ENCODE assay signal across 8 mouse cellular contexts in genomic region chr11:88155451-88155850, GRCm38 (mm10). TPM values are rescaled to one million over a fixed set of nuclear protein-coding genes. Genes with fewer than 3 reads are reported as not detected.
DNase-seq lines count a peak whose midpoint lies in the region; ATAC-seq and TF ChIP-seq lines count a peak whose summit lies in the region.

No protein-coding gene starts in this region.

- peak overlapping the region; percentile 13; the same call in 1 of the 2 replicates for H3K9ac ChIP-seq in midbrain, embryonic 15.5 days
- no peak overlapping the region for H3K9ac ChIP-seq in midbrain, embryonic 13.5 days (replicated peaks)
- peak overlapping the region; percentile 18; the same call in 1 of the 2 replicates for H3K9ac ChIP-seq in heart, postnatal 0 days (replicated peaks; ENCODE audit: low read depth, low read length)
- no peak overlapping the region for H3K9ac ChIP-seq in neural tube, embryonic 12.5 days

- peaks cover 47% of the 10 kb centered on the region for H3K4me1 ChIP-seq in midbrain, embryonic 15.5 days
- H3K4me1 ChIP-seq in midbrain, embryonic 13.5 days (replicated peaks), result peaks cover 62% of the 10 kb centered on the region
- H3K4me1 ChIP-seq in heart, postnatal 0 days (ENCODE audit: control insufficient read depth, insufficient read depth), result peaks cover 76% of the 10 kb centered on the region
- peaks cover 71% of the 10 kb centered on the region for H3K4me1 ChIP-seq in neural tube, embryonic 12.5 days

- no peaks in the 10 kb centered on the region for H3K36me3 ChIP-seq in midbrain, embryonic 15.5 days (replicated peaks)
- H3K36me3 ChIP-seq in midbrain, embryonic 13.5 days, result no peaks in the 10 kb centered on the region
- no peaks in the 10 kb centered on the region for H3K36me3 ChIP-seq in heart, postnatal 0 days (replicated peaks; ENCODE audit: control insufficient read depth, insufficient read depth, low read length)
- H3K36me3 ChIP-seq in neural tube, embryonic 12.5 days, result no peaks in the 10 kb centered on the region

- H3K4me3 ChIP-seq in midbrain, embryonic 15.5 days, result no peak overlapping the region
- no peak overlapping the region for H3K4me3 ChIP-seq in midbrain, embryonic 13.5 days (replicated peaks)
- no peak overlapping the region for H3K4me3 ChIP-seq in heart, postnatal 0 days (ENCODE audit: low read depth, low read length)
- no peak overlapping the region for H3K4me3 ChIP-seq in neural tube, embryonic 12.5 days

- TF ChIP-seq EP300 in heart, postnatal 0 days (IDR thresholded peaks at IDR 0.05; ENCODE audit: low read depth), result no peak

- H3K27me3 ChIP-seq in midbrain, embryonic 15.5 days (replicated peaks), result no peaks in the 10 kb centered on the region
- H3K27me3 ChIP-seq in midbrain, embryonic 13.5 days, result 0 out of 2 replicates have a peak, but pooled peaks cover 3% of the 10 kb centered on the region
- no peaks in the 10 kb centered on the region for H3K27me3 ChIP-seq in heart, postnatal 0 days (ENCODE audit: control insufficient read depth, insufficient read depth, low read length)
- H3K27me3 ChIP-seq in neural tube, embryonic 12.5 days (replicated peaks), result no peaks in the 10 kb centered on the region

- no peaks in the 10 kb centered on the region for H3K9me3 ChIP-seq in midbrain, embryonic 15.5 days
- no peaks in the 10 kb centered on the region for H3K9me3 ChIP-seq in midbrain, embryonic 13.5 days
- no peaks in the 10 kb centered on the region for H3K9me3 ChIP-seq in heart, postnatal 0 days (replicated peaks; ENCODE audit: control insufficient read depth, low read length)
- no peaks in the 10 kb centered on the region for H3K9me3 ChIP-seq in neural tube, embryonic 12.5 days

- H3K4me2 ChIP-seq in midbrain, embryonic 15.5 days, result no peak overlapping the region
- no peak overlapping the region for H3K4me2 ChIP-seq in midbrain, embryonic 13.5 days (replicated peaks)
- no peak overlapping the region for H3K4me2 ChIP-seq in heart, postnatal 0 days (ENCODE audit: low read depth, low read length)
- peak overlapping the region; percentile 4; the same call in 1 of the 2 replicates for H3K4me2 ChIP-seq in neural tube, embryonic 12.5 days (replicated peaks)

- 61% methylated on average over 3 of the region's 3 CpGs for WGBS in midbrain, embryonic 15.5 days
- 53% methylated on average over 3 of the region's 3 CpGs for WGBS in midbrain, embryonic 13.5 days
- WGBS in heart, postnatal 0 days, result 51% methylated on average over 3 of the region's 3 CpGs
- 55% methylated on average over 3 of the region's 3 CpGs for WGBS in neural tube, embryonic 12.5 days

- no peak for TF ChIP-seq CTCF in heart, postnatal 0 days (IDR thresholded peaks at IDR 0.05; ENCODE audit: low read depth)

- DNase-seq in cerebellum, adult 11-12 months, result peak; percentile 66
- no peak for DNase-seq in cerebellum, adult 11 months
- no peak for DNase-seq in heart, postnatal 0 days (ENCODE audit: low spot score)
- DNase-seq in embryo, embryonic 11 days, result no peak
- no peak for DNase-seq in embryo, embryonic 10 days (ENCODE audit: low spot score)

- no peak for ATAC-seq in midbrain, embryonic 15.5 days (replicated peaks)
- no peak for ATAC-seq in midbrain, embryonic 13.5 days
- ATAC-seq in heart, postnatal 0 days (ENCODE audit: insufficient read depth, low read depth), result no peak
- ATAC-seq in neural tube, embryonic 12.5 days (ENCODE audit: low FRiP score, low read depth), result no peak

- H3K27ac ChIP-seq in midbrain, embryonic 15.5 days, result no peak overlapping the region
- no peak overlapping the region for H3K27ac ChIP-seq in midbrain, embryonic 13.5 days
- H3K27ac ChIP-seq in heart, postnatal 0 days (ENCODE audit: low read depth), result peak overlapping the region; percentile 82
- H3K27ac ChIP-seq in neural tube, embryonic 12.5 days, result peak overlapping the region; percentile 29; the same call in 1 of the 2 replicates

RNA-seq across cellular contexts. Expression of gene Mrps23, which starts 48.7 kb away (rescaled TPM):
- 60.6 and 62.4 TPM in 2 replicates for polyA plus RNA-seq in midbrain, embryonic 15.5 days (2015; fragmentation: Nextera tagmentation; extraction: Ambion mirVana)
- polyA plus RNA-seq in midbrain, embryonic 13.5 days (2015; fragmentation: Nextera tagmentation; extraction: Ambion mirVana), result 68.6 and 69.8 TPM in 2 replicates
- total RNA-seq in heart, postnatal 0 days (2014; rRNA removed; ENCODE audit: low replicate concordance), result 77.6 and 240 TPM in 2 replicates
- polyA plus RNA-seq in heart, postnatal 0 days (2015; fragmentation: Nextera tagmentation; extraction: Ambion mirVana), result 156 TPM in 2 replicates
- 70.1 and 71.6 TPM in 2 replicates for polyA plus RNA-seq in neural tube, embryonic 12.5 days (2016; fragmentation: Nextera tagmentation; extraction: Ambion mirVana)

RNA-seq across cellular contexts. Expression of gene Cuedc1, which starts 57.6 kb away (rescaled TPM):
- 50.2 and 54.6 TPM in 2 replicates for polyA plus RNA-seq in midbrain, embryonic 15.5 days (2015; fragmentation: Nextera tagmentation; extraction: Ambion mirVana)
- 40.6 and 46.1 TPM in 2 replicates for polyA plus RNA-seq in midbrain, embryonic 13.5 days (2015; fragmentation: Nextera tagmentation; extraction: Ambion mirVana)
- total RNA-seq in heart, postnatal 0 days (2014; rRNA removed; ENCODE audit: low replicate concordance), result 15.1 and 19.2 TPM in 2 replicates
- 17.0 and 17.5 TPM in 2 replicates for polyA plus RNA-seq in heart, postnatal 0 days (2015; fragmentation: Nextera tagmentation; extraction: Ambion mirVana)
- polyA plus RNA-seq in neural tube, embryonic 12.5 days (2016; fragmentation: Nextera tagmentation; extraction: Ambion mirVana), result 50.2 and 50.7 TPM in 2 replicates

Comparison
In these comparisons a context has a peak if more than half of its experiments do, and no peak if none do; other contexts are left out.
1. H3K9ac ChIP-seq: peak in midbrain, embryonic 15.5 days (single experiment) and heart, postnatal 0 days (single experiment); none in midbrain, embryonic 13.5 days (single experiment) and neural tube, embryonic 12.5 days (single experiment).
2. H3K27ac ChIP-seq: peak in heart, postnatal 0 days (single experiment) and neural tube, embryonic 12.5 days (single experiment); none in midbrain, embryonic 15.5 days (single experiment) and midbrain, embryonic 13.5 days (single experiment).